Mouse (Mus musculus) limb, embryonic 14.5 days (tissue): ENCODE data around the gene Tnfrsf14. TPM values are rescaled to one million over a fixed set of nuclear protein-coding genes. Genes with fewer than 3 reads are reported as not detected.

ENCODE experiments used
- ATAC-seq: fragments of 200-750 bp; cut with Nextera tagmentation; 2 replicates; pipeline ENCODE4 v1.8.0; 2017; ENCODE audit warnings: low read depth, moderate number of reproducible peaks, moderate TSS enrichment; ENCODE audit not compliant: low FRiP score
- DNase-seq: peaks from one replicate; pipeline ENCODE4 v3.0.0-alpha.2; 2015; ENCODE audit warnings: low spot score
- H3K27ac ChIP-seq: fragments of 300-500 bp; sonication (generic); replicated peaks from 2 replicates; pipeline ENCODE4 v1.5.1; 2014; ENCODE audit warnings: low read depth, mild to moderate bottlenecking, low read length, moderate library complexity, mixed read lengths
- H3K27me3 ChIP-seq: fragments of 300-500 bp; sonication (generic); 2 replicates; pipeline ENCODE4 v1.6.1; 2014; ENCODE audit warnings: low read length, mixed read lengths; ENCODE audit not compliant: control insufficient read depth, insufficient read depth
- H3K36me3 ChIP-seq: fragments of 300-500 bp; sonication (generic); 2 replicates; pipeline ENCODE4 v1.6.1; 2014; ENCODE audit warnings: mild to moderate bottlenecking, low read length, moderate library complexity, mixed read lengths; ENCODE audit not compliant: control insufficient read depth, insufficient read depth
- H3K4me1 ChIP-seq: fragments of 300-500 bp; sonication (generic); 2 replicates; pipeline ENCODE4 v1.6.1; 2014; ENCODE audit warnings: antibody characterized with exemption, low read length, mixed read lengths; ENCODE audit not compliant: control insufficient read depth, insufficient read depth
- H3K4me2 ChIP-seq: fragments of 300-500 bp; sonication (generic); replicated peaks from 2 replicates; pipeline ENCODE4 v1.6.1; 2014; ENCODE audit warnings: low read depth, mild to moderate bottlenecking, low read length, moderate library complexity; ENCODE audit not compliant: severe bottlenecking
- H3K4me3 ChIP-seq: fragments of 300-500 bp; sonication (generic); replicated peaks from 2 replicates; pipeline ENCODE4 v1.5.1; 2014; ENCODE audit warnings: low read length
- H3K9ac ChIP-seq: fragments of 300-500 bp; sonication (generic); 2 replicates; pipeline ENCODE4 v1.6.1; 2014; ENCODE audit warnings: mild to moderate bottlenecking, low read depth, low read length, moderate library complexity; ENCODE audit not compliant: severe bottlenecking
- H3K9me3 ChIP-seq: fragments of 300-500 bp; sonication (generic); 2 replicates; pipeline ENCODE4 v1.6.1; 2016; ENCODE audit warnings: low read length; ENCODE audit not compliant: control insufficient read depth
- POLR2A ChIP-seq: fragments of 200-500 bp; IDR thresholded peaks from 2 replicates; pipeline ENCODE4 v1.8.0; 2012; ENCODE audit warnings: inconsistent platforms, mild to moderate bottlenecking, moderate library complexity, borderline replicate concordance; ENCODE audit not compliant: insufficient read depth, insufficient read length; ENCODE audit errors: extremely low read depth
- WGBS: fragments of 180-500 bp; shearing (Covaris S2); extraction: QIAGEN DNeasy Blood & Tissue Kit; methylation state at CpG from one replicate; pipeline ENCODE4 v1.1.7; 2014; 5-methylcytosine and 5-hydroxymethylcytosine counted together
- polyA plus RNA-seq, 2 experiments: library from polyadenylated mRNA; depleted of rRNA in 1 of 2; stranded (reverse) in 1 of 2; unstranded in 1 of 2; fragments of >200 nt; fragmentation: Nextera tagmentation in 1 of 2; extraction: Ambion mirVana in 1 of 2; gene quantifications; 2 replicates each; pipeline versions ENCODE4 v1.2.1 to v1.2.3; 2012 to 2014

The Tnfrsf14 gene
- polyA plus RNA-seq, 2 experiments = 0.99 to 5.8 TPM

GRCm38 (mm10) chr4:154957289-154957993 is 29.1 kb upstream of the Tnfrsf14 start:
- Histone ChIP-seq H3K36me3 (no peaks in the 10 kb centered on the region), H3K9ac (no peak overlapping the region), H3K4me2 (peak overlapping the region; percentile 30), H3K27me3 (peaks cover 63% of the 10 kb centered on the region), H3K4me3 (no peak overlapping the region), H3K27ac (no peak overlapping the region), H3K4me1 (peaks cover 33% of the 10 kb centered on the region), H3K9me3 (no peaks in the 10 kb centered on the region)
- 58% methylated on average over 13 of the region's 13 CpGs for WGBS
- ATAC-seq (no peak), DNase-seq (no peak)
- TF ChIP-seq POLR2A = no peak

- H3K4me1 ChIP-seq = peaks cover 30% of the 10 kb centered on the region
- no peak overlapping the region for H3K9ac ChIP-seq
These were observed 28.2 kb upstream of the Tnfrsf14 start for GRCm38 (mm10) chr4:154956604-154957003.

GRCm38 (mm10) chr4:154952461-154953241 is 24.3 kb upstream of the Tnfrsf14 start:
- Histone ChIP-seq H3K4me1 (0 out of 2 replicates have a peak, but pooled peaks cover 6% of the 10 kb centered on the region), H3K36me3 (no peaks in the 10 kb centered on the region), H3K27ac (no peak overlapping the region), H3K9ac (no peak overlapping the region), H3K27me3 (peaks cover 53% of the 10 kb centered on the region), H3K4me2 (no peak overlapping the region), H3K4me3 (no peak overlapping the region), H3K9me3 (no peaks in the 10 kb centered on the region)
- TF ChIP-seq POLR2A = no peak
- no peak for DNase-seq
- WGBS = 1% methylated on average over 20 of the region's 26 CpGs
- no peak for ATAC-seq

More at GRCm38 (mm10) chr4:154956604-154957003, 28.2 kb upstream of the Tnfrsf14 start:
- DNase-seq (no peak), ATAC-seq (no peak)
- Histone ChIP-seq H3K9me3 (no peaks in the 10 kb centered on the region), H3K27me3 (peaks cover 56% of the 10 kb centered on the region), H3K4me3 (no peak overlapping the region), H3K27ac (no peak overlapping the region), H3K36me3 (no peaks in the 10 kb centered on the region), H3K4me2 (no peak overlapping the region)
- WGBS = 55% methylated on average over 9 of the region's 9 CpGs
- TF ChIP-seq POLR2A = no peak

- Histone ChIP-seq H3K36me3 (no peaks in the 10 kb centered on the region), H3K9me3 (no peaks in the 10 kb centered on the region), H3K4me2 (no peak overlapping the region), H3K27ac (no peak overlapping the region), H3K4me3 (no peak overlapping the region), H3K4me1 (peaks cover 11% of the 10 kb centered on the region), H3K27me3 (peaks cover 49% of the 10 kb centered on the region), H3K9ac (no peak overlapping the region)
- TF ChIP-seq POLR2A = no peak
- DNase-seq (no peak), ATAC-seq (no peak)
- WGBS = 13% methylated on average over 15 of the region's 16 CpGs
These were observed 21.2 kb upstream of the Tnfrsf14 start for GRCm38 (mm10) chr4:154949589-154949982.

- ATAC-seq = no peak
- Histone ChIP-seq H3K4me2 (no peak overlapping the region), H3K27me3 (peaks cover 49% of the 10 kb centered on the region), H3K36me3 (no peaks in the 10 kb centered on the region), H3K9ac (no peak overlapping the region), H3K4me1 (peaks cover 11% of the 10 kb centered on the region), H3K27ac (no peak overlapping the region), H3K9me3 (no peaks in the 10 kb centered on the region), H3K4me3 (no peak overlapping the region)
- no peak for DNase-seq
- 68% methylated on average over 6 of the region's 6 CpGs for WGBS
- no peak for TF ChIP-seq POLR2A
These were observed 20.7 kb upstream of the Tnfrsf14 start for GRCm38 (mm10) chr4:154948940-154949588.
